Comparison of ENCODE assay signal across 26 mouse cellular contexts in genomic region chr7:133781991-133782390, GRCm38 (mm10). TPM values are rescaled to one million over a fixed set of nuclear protein-coding genes. Genes with fewer than 3 reads are reported as not detected.
DNase-seq lines count a peak whose midpoint lies in the region; ATAC-seq and TF ChIP-seq lines count a peak whose summit lies in the region.
"Had no signal": no experiment of that assay in that cellular context is flagged by ENCODE, and none has a peak within 500 bp of the region (broad histone marks: within the 10 kb centered on the region; RNA-seq: fewer than 3 reads in every experiment).

No protein-coding gene starts in this region.

- intact Hi-C loops in heart, postnatal 10 days (cut with DNase I) = loop anchor here (5.0 kb wide), 1 partner anchor 100 kb away; the partner anchor contains the start of gene Mmp21

- H3K9ac ChIP-seq in lung, postnatal 0 days (replicated peaks; ENCODE audit: low read depth) = no peak overlapping the region
- H3K9ac ChIP-seq in stomach, embryonic 14.5 days (replicated peaks; ENCODE audit: low read depth, low read length) = no peak overlapping the region
- H3K9ac ChIP-seq: embryonic facial prominence, embryonic 13.5 days; forebrain, embryonic 12.5 days; forebrain, postnatal 0 days; neural tube, embryonic 12.5 days had no signal

- peak overlapping the region; percentile 11 for H3K4me2 ChIP-seq in lung, postnatal 0 days (replicated peaks; ENCODE audit: low read depth, low read length)
- H3K4me2 ChIP-seq in stomach, embryonic 14.5 days (replicated peaks; ENCODE audit: low read depth, low read length) = peak overlapping the region; percentile 12; the same call in 1 of the 2 replicates
- H3K4me2 ChIP-seq: embryonic facial prominence, embryonic 13.5 days; forebrain, embryonic 12.5 days; neural tube, embryonic 12.5 days had no signal

- TF ChIP-seq EP300 in lung, postnatal 0 days (IDR thresholded peaks at IDR 0.05) = no peak

- no peak overlapping the region for H3K27ac ChIP-seq in heart, embryonic 10.5 days
- H3K27ac ChIP-seq in lung, postnatal 0 days (ENCODE audit: low read length) = peak overlapping the region; percentile 73; the same call in 1 of the 2 replicates
- no peak overlapping the region for H3K27ac ChIP-seq in stomach, embryonic 14.5 days (ENCODE audit: low read length)
- H3K27ac ChIP-seq: embryonic facial prominence, embryonic 13.5 days; forebrain, embryonic 12.5 days; midbrain, embryonic 10.5 days; neural tube, embryonic 12.5 days had no signal

- peaks cover 7% of the 10 kb centered on the region; the same call in 1 of the 2 replicates for H3K4me1 ChIP-seq in heart, embryonic 10.5 days
- H3K4me1 ChIP-seq in lung, postnatal 0 days (ENCODE audit: insufficient read depth, low read depth, low read length) = peaks cover 1% of the 10 kb centered on the region; the same call in 1 of the 2 replicates
- no peaks in the 10 kb centered on the region; the same call in 1 of the 2 replicates for H3K4me1 ChIP-seq in stomach, embryonic 14.5 days (ENCODE audit: control insufficient read depth, insufficient read depth, low read length)
- H3K4me1 ChIP-seq: neural tube, embryonic 12.5 days had no signal

- ATAC-seq in lung, postnatal 0 days = no peak; the same call in 1 of the 2 replicates
- no peak for ATAC-seq in stomach, embryonic 14.5 days (ENCODE audit: insufficient number of reproducible peaks, insufficient read depth, low FRiP score, low read depth)
- ATAC-seq in monocyte, adult 5-6 weeks (replicated peaks; ENCODE audit: insufficient number of reproducible peaks, low FRiP score, low TSS enrichment, poor library complexity, severe bottlenecking) = no peak
- ATAC-seq: forebrain, postnatal 0 days; hindbrain, embryonic 16.5 days; midbrain, embryonic 16.5 days; Patski had no signal

- WGBS in heart, embryonic 10.5 days = 61% methylated on average over 6 of the region's 6 CpGs
- 33% methylated on average over 6 of the region's 6 CpGs for WGBS in lung, postnatal 0 days
- 52% methylated on average over 6 of the region's 6 CpGs for WGBS in stomach, embryonic 14.5 days

- no peak for TF ChIP-seq CTCF in lung, postnatal 0 days (IDR thresholded peaks at IDR 0.05)

- H3K4me3 ChIP-seq in heart, embryonic 10.5 days = no peak overlapping the region
- H3K4me3 ChIP-seq in lung, postnatal 0 days (ENCODE audit: low read depth, low read length) = no peak overlapping the region; the same call in 1 of the 2 replicates
- no peak overlapping the region for H3K4me3 ChIP-seq in stomach, embryonic 14.5 days (ENCODE audit: low read depth, low read length)
- H3K4me3 ChIP-seq: embryonic facial prominence, embryonic 13.5 days; forebrain, embryonic 12.5 days; myocyte; neural tube, embryonic 12.5 days had no signal

- DNase-seq in heart, embryonic 10.5 days (ENCODE audit: low spot score) = peak; percentile 39
- DNase-seq in heart, postnatal 10 days = no peak
- peak; percentile 54 for DNase-seq in lung, postnatal 0 days (ENCODE audit: low spot score)
- no peak for DNase-seq in lung, postnatal 14 days
- DNase-seq in adrenal gland, postnatal 25 days = no peak
- DNase-seq: cerebellum, adult 18-20 months; cerebellum, postnatal 10 days; forebrain, postnatal 0 days; kidney, adult 11 months; layer of hippocampus, adult 9-11 months; right cerebral cortex, postnatal 4 days; thymus, adult 2 months; thymus, postnatal 36 days had no signal

- H3K27me3 ChIP-seq in heart, embryonic 10.5 days (ENCODE audit: insufficient read depth, poor library complexity, severe bottlenecking) = no peaks in the 10 kb centered on the region
- H3K27me3 ChIP-seq in lung, postnatal 0 days (replicated peaks; ENCODE audit: insufficient read depth, low read length) = no peaks in the 10 kb centered on the region
- no peaks in the 10 kb centered on the region for H3K27me3 ChIP-seq in stomach, embryonic 14.5 days (ENCODE audit: control insufficient read depth, insufficient read depth, low read length)
- H3K27me3 ChIP-seq: forebrain, embryonic 12.5 days; neural tube, embryonic 12.5 days; Patski had no signal

- H3K9me3 ChIP-seq in heart, embryonic 10.5 days = no peaks in the 10 kb centered on the region
- no peaks in the 10 kb centered on the region for H3K9me3 ChIP-seq in lung, postnatal 0 days (ENCODE audit: low read length)
- H3K9me3 ChIP-seq in stomach, embryonic 14.5 days (ENCODE audit: control insufficient read depth, low read depth, low read length) = no peaks in the 10 kb centered on the region
- H3K9me3 ChIP-seq: embryonic facial prominence, embryonic 13.5 days; forebrain, embryonic 12.5 days; midbrain, embryonic 10.5 days; neural tube, embryonic 12.5 days had no signal

- no peaks in the 10 kb centered on the region for H3K36me3 ChIP-seq in heart, embryonic 10.5 days
- H3K36me3 ChIP-seq in lung, postnatal 0 days (ENCODE audit: insufficient read depth, low read length) = no peaks in the 10 kb centered on the region
- H3K36me3 ChIP-seq in stomach, embryonic 14.5 days (ENCODE audit: control insufficient read depth, insufficient read depth, low read length) = no peaks in the 10 kb centered on the region
- H3K36me3 ChIP-seq: embryonic facial prominence, embryonic 13.5 days; forebrain, embryonic 12.5 days; midbrain, embryonic 10.5 days; neural tube, embryonic 12.5 days had no signal

RNA-seq across cellular contexts. Expression of gene Dhx32, which starts 0.5 kb away (rescaled TPM):
- 25.7 and 33.6 TPM in 2 replicates for polyA plus RNA-seq in heart, embryonic 10.5 days (2016; fragmentation: Nextera tagmentation; extraction: Ambion mirVana)
- total RNA-seq in heart, postnatal 10 days (2021) = 10 to 100 TPM; 41.7 to 44.0 TPM
- polyA plus RNA-seq in lung, postnatal 0 days (2015; fragmentation: Nextera tagmentation; extraction: Ambion mirVana) = 22.0 and 25.1 TPM in 2 replicates
- polyA plus RNA-seq in stomach, embryonic 14.5 days (2014; fragmentation: Nextera tagmentation; extraction: Ambion mirVana) = 33.4 and 36.6 TPM in 2 replicates
- total RNA-seq in adrenal gland, postnatal 25 days (2021) = 63.6 and 77.9 TPM in 2 replicates
- 7.1 to 18.2 TPM (median 16.3 TPM) in 3 replicates for total RNA-seq in monocyte, adult 5-6 weeks (2017)

RNA-seq across cellular contexts. Expression of gene Fank1, which starts 5.3 kb away (rescaled TPM):
- 0.30 TPM in 1 of 2 replicates, not detected in the other for polyA plus RNA-seq in heart, embryonic 10.5 days (2016; fragmentation: Nextera tagmentation; extraction: Ambion mirVana)
- not detected for total RNA-seq in heart, postnatal 10 days (2021)
- 6.8 and 6.9 TPM in 2 replicates for polyA plus RNA-seq in lung, postnatal 0 days (2015; fragmentation: Nextera tagmentation; extraction: Ambion mirVana)
- 0.20 and 0.36 TPM in 2 replicates for polyA plus RNA-seq in stomach, embryonic 14.5 days (2014; fragmentation: Nextera tagmentation; extraction: Ambion mirVana)
- total RNA-seq in adrenal gland, postnatal 25 days (2021) = 0.46 TPM in 1 of 2 replicates, not detected in the other
- total RNA-seq in monocyte, adult 5-6 weeks (2017) = 0.39 TPM in 1 of 3 replicates, not detected in the others
- total RNA-seq: granulocyte monocyte progenitor cell, adult 5-6 weeks; liver, adult 2 months; megakaryocyte progenitor cell, adult 5-6 weeks had no signal
- polyA plus RNA-seq: liver, adult 2 months had no signal

Comparison
In these comparisons a context has a peak if more than half of its experiments do, and no peak if none do; other contexts are left out.
1. DNase-seq: peak in heart, embryonic 10.5 days (single experiment) and lung, postnatal 0 days (single experiment); none in heart, postnatal 10 days (0 of 2), lung, postnatal 14 days (single experiment) and adrenal gland, postnatal 25 days (single experiment).